Mouse (Mus musculus) kidney, embryonic 16.5 days (tissue): ENCODE results near the gene Sumo2. TPM values are rescaled to one million over a fixed set of nuclear protein-coding genes. Genes with fewer than 3 reads are reported as not detected.
A peak's percentile ranks its signal among the peaks of the same experiment; 100 is the strongest.

Source experiments
- ATAC-seq: fragments of 200-750 bp; cut with Nextera tagmentation; 2 replicates; pipeline ENCODE4 v1.8.0; 2017; ENCODE audit warnings: moderate TSS enrichment; ENCODE audit not compliant: low FRiP score, low TSS enrichment
- H3K27ac ChIP-seq: fragments of 300-500 bp; sonication (generic); 2 replicates; pipeline ENCODE4 v1.5.1; 2014; ENCODE audit warnings: low read length
- H3K27me3 ChIP-seq: fragments of 300-500 bp; sonication (generic); 2 replicates; pipeline ENCODE4 v1.6.1; 2014; ENCODE audit warnings: low read length, control low read depth, mixed read lengths; ENCODE audit not compliant: insufficient read depth
- H3K36me3 ChIP-seq: fragments of 300-500 bp; sonication (generic); 2 replicates; pipeline ENCODE4 v1.6.1; 2014; ENCODE audit warnings: low read length, control low read depth, mixed read lengths; ENCODE audit not compliant: insufficient read depth
- H3K4me1 ChIP-seq: fragments of 300-500 bp; sonication (generic); 2 replicates; pipeline ENCODE4 v1.6.1; 2014; ENCODE audit warnings: low read length, control low read depth, mixed read lengths; ENCODE audit not compliant: insufficient read depth
- H3K4me2 ChIP-seq: fragments of 300-500 bp; sonication (generic); replicated peaks from 2 replicates; pipeline ENCODE4 v1.6.1; 2014; ENCODE audit warnings: low read depth, low read length
- H3K4me3 ChIP-seq: fragments of 300-500 bp; sonication (generic); 2 replicates; pipeline ENCODE4 v1.5.1; 2014; ENCODE audit warnings: mild to moderate bottlenecking, low read length
- H3K9ac ChIP-seq: fragments of 300-500 bp; sonication (generic); replicated peaks from 2 replicates; pipeline ENCODE4 v1.6.1; 2014; ENCODE audit warnings: low read length
- H3K9me3 ChIP-seq: fragments of 300-500 bp; sonication (generic); 2 replicates; pipeline ENCODE4 v1.6.1; 2016; ENCODE audit warnings: low read length, control low read depth
- WGBS: fragments of 180-500 bp; shearing (Covaris S2); extraction: QIAGEN DNeasy Blood & Tissue Kit; methylation state at CpG from one replicate; pipeline ENCODE4 v1.1.7; 2014; 5-methylcytosine and 5-hydroxymethylcytosine counted together
- polyA plus RNA-seq: library from polyadenylated mRNA; unstranded; fragments of >200 nt; fragmentation: Nextera tagmentation; extraction: Ambion mirVana; gene quantifications from 2 replicates; pipeline ENCODE4 v1.2.1, GENCODE M21; 2015

Sumo2 gene
- polyA plus RNA-seq, 1 experiment from 2014 or later, result 944 TPM

GRCm38 (mm10) chr11:115520218-115520617 is 15.9 kb downstream of the Sumo2 start:
- no peak overlapping the region for H3K4me2 ChIP-seq
- H3K4me3 ChIP-seq, result no peak overlapping the region
- no peaks in the 10 kb centered on the region for H3K27me3 ChIP-seq
- ATAC-seq, result no peak
- no peak overlapping the region for H3K9ac ChIP-seq
- no peak overlapping the region for H3K27ac ChIP-seq
- WGBS, result 87% methylated on average over 2 of the region's 2 CpGs
- no peaks in the 10 kb centered on the region for H3K9me3 ChIP-seq
- 0 out of 2 replicates have a peak, but pooled peaks cover 3% of the 10 kb centered on the region for H3K4me1 ChIP-seq
- H3K36me3 ChIP-seq, result peaks cover 15% of the 10 kb centered on the region

- Histone ChIP-seq H3K4me3 (no peak overlapping the region), H3K9me3 (no peaks in the 10 kb centered on the region), H3K9ac (no peak overlapping the region), H3K4me2 (no peak overlapping the region), H3K27me3 (no peaks in the 10 kb centered on the region), H3K4me1 (peaks cover 6% of the 10 kb centered on the region; the same call in 1 of the 2 replicates), H3K27ac (no peak overlapping the region), H3K36me3 (peaks cover 13% of the 10 kb centered on the region)
- 74% methylated on average over 3 of the region's 3 CpGs for WGBS
- no peak for ATAC-seq
These were observed 16.5 kb downstream of the Sumo2 start for GRCm38 (mm10) chr11:115519581-115519980.

- WGBS, result 42% methylated on average over 9 of the region's 9 CpGs
- ATAC-seq, result no peak
- H3K4me1 ChIP-seq, result peaks cover 6% of the 10 kb centered on the region; the same call in 1 of the 2 replicates
These were observed 17.4 kb downstream of the Sumo2 start for GRCm38 (mm10) chr11:115518693-115519092.

GRCm38 (mm10) chr11:115516942-115517341 is 19.1 kb downstream of the Sumo2 start:
- H3K36me3 ChIP-seq, result no peaks in the 10 kb centered on the region; the same call in 1 of the 2 replicates
- H3K9me3 ChIP-seq, result no peaks in the 10 kb centered on the region
- no peak overlapping the region for H3K4me2 ChIP-seq
- no peak overlapping the region for H3K27ac ChIP-seq
- no peak for ATAC-seq
- no peak overlapping the region for H3K9ac ChIP-seq
- no peak overlapping the region for H3K4me3 ChIP-seq
- H3K27me3 ChIP-seq, result no peaks in the 10 kb centered on the region
- H3K4me1 ChIP-seq, result peaks cover 14% of the 10 kb centered on the region
- 73% methylated on average over 5 of the region's 5 CpGs for WGBS

More at GRCm38 (mm10) chr11:115518693-115519092, 17.4 kb downstream of the Sumo2 start:
- no peak overlapping the region for H3K4me3 ChIP-seq
- no peaks in the 10 kb centered on the region for H3K27me3 ChIP-seq
- H3K36me3 ChIP-seq, result peaks cover 8% of the 10 kb centered on the region
- H3K9ac ChIP-seq, result 0 out of 2 replicates have a peak overlapping the region, but pooled peaks have one; percentile 22
- no peak overlapping the region for H3K27ac ChIP-seq
- H3K9me3 ChIP-seq, result no peaks in the 10 kb centered on the region
- no peak overlapping the region for H3K4me2 ChIP-seq

- Histone ChIP-seq H3K4me1 (peaks cover 33% of the 10 kb centered on the region), H3K27me3 (no peaks in the 10 kb centered on the region), H3K4me3 (no peak overlapping the region), H3K36me3 (no peaks in the 10 kb centered on the region), H3K9me3 (no peaks in the 10 kb centered on the region), H3K27ac (no peak overlapping the region), H3K9ac (no peak overlapping the region; the same call in 1 of the 2 replicates), H3K4me2 (no peak overlapping the region)
- WGBS, result 57% methylated on average over 6 of the region's 6 CpGs
- ATAC-seq, result no peak
These were observed 21.1 kb downstream of the Sumo2 start for GRCm38 (mm10) chr11:115515021-115515420.

GRCm38 (mm10) chr11:115514238-115514663 is 21.8 kb downstream of the Sumo2 start, which contains the start of gene Jpt1:
TSS of gene Jpt1 (minus strand) at chr11:115514387.
- no peaks in the 10 kb centered on the region for H3K27me3 ChIP-seq
- H3K4me1 ChIP-seq, result peaks cover 38% of the 10 kb centered on the region
- peak within 1 kb of the TSS; percentile 97 for H3K4me3 ChIP-seq
- peak within 1 kb of the TSS; percentile 70 for H3K4me2 ChIP-seq
- ATAC-seq, result peak; percentile 98
- peak within 1 kb of the TSS; percentile 85 for H3K27ac ChIP-seq
- 0% methylated on average over 24 of the region's 24 CpGs for WGBS
- no peaks in the 10 kb centered on the region for H3K36me3 ChIP-seq
- no peaks in the 10 kb centered on the region for H3K9me3 ChIP-seq
- peak within 1 kb of the TSS; percentile 98 for H3K9ac ChIP-seq

GRCm38 (mm10) chr11:115513271-115514237 is 22.5 kb downstream of the Sumo2 start:
- peak overlapping the region; percentile 85 for H3K27ac ChIP-seq
- peak overlapping the region; percentile 98 for H3K9ac ChIP-seq
- peak overlapping the region; percentile 70 for H3K4me2 ChIP-seq
- WGBS, result 0% methylated on average over 57 of the region's 57 CpGs
- peak; percentile 69 for ATAC-seq
- peak overlapping the region; percentile 97 for H3K4me3 ChIP-seq
- no peaks in the 10 kb centered on the region for H3K9me3 ChIP-seq
- H3K4me1 ChIP-seq, result peaks cover 38% of the 10 kb centered on the region
- no peaks in the 10 kb centered on the region for H3K36me3 ChIP-seq
- H3K27me3 ChIP-seq, result no peaks in the 10 kb centered on the region

- Histone ChIP-seq H3K9ac (peak overlapping the region; percentile 98), H3K4me1 (peaks cover 38% of the 10 kb centered on the region), H3K4me3 (peak overlapping the region; percentile 97), H3K27ac (peak overlapping the region; percentile 48), H3K27me3 (no peaks in the 10 kb centered on the region), H3K9me3 (no peaks in the 10 kb centered on the region), H3K4me2 (peak overlapping the region; percentile 70), H3K36me3 (no peaks in the 10 kb centered on the region)
- ATAC-seq, result no peak
- WGBS, result 18% methylated on average over 8 of the region's 8 CpGs
These were observed 23.5 kb downstream of the Sumo2 start for GRCm38 (mm10) chr11:115512407-115513183.

- Histone ChIP-seq H3K4me1 (peaks cover 38% of the 10 kb centered on the region), H3K4me3 (peak overlapping the region; percentile 97), H3K9me3 (no peaks in the 10 kb centered on the region), H3K9ac (peak overlapping the region; percentile 98), H3K27me3 (no peaks in the 10 kb centered on the region), H3K36me3 (no peaks in the 10 kb centered on the region), H3K27ac (no peak overlapping the region), H3K4me2 (peak overlapping the region; percentile 70)
- 43% methylated on average over 3 of the region's 3 CpGs for WGBS
- ATAC-seq, result no peak
These were observed 24.1 kb downstream of the Sumo2 start for GRCm38 (mm10) chr11:115512004-115512403.
